Mouse (Mus musculus): ENCODE measurements at regions not wholly inside any gene's neighbourhood (a gene's known extent, or its start where the extent isn't known, plus 50 kb on each side); places are given as distances from the start of the nearest gene placed in this dataset.

DNA sequence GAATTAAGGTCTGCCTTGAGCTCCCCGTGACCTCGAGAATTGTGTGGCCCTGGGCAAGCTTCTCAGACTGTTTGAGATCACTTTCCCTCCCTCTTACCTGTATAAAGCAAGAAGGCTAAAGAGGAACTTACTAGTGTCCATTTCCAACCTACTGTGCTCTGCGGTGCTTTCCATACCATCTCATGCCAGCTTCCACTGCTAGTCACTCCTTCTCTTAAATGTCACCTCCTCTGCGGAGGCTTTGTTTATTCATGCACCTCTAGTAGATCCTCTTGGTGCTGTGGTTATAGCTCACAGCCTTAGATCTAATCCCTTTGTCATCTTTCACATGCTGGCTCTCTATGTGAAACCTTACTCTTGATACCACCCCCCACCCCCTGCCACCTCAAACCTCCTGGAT is 2310.3 kb upstream of the Lrrc6 start:
- no peak for DNase-seq

DNA sequence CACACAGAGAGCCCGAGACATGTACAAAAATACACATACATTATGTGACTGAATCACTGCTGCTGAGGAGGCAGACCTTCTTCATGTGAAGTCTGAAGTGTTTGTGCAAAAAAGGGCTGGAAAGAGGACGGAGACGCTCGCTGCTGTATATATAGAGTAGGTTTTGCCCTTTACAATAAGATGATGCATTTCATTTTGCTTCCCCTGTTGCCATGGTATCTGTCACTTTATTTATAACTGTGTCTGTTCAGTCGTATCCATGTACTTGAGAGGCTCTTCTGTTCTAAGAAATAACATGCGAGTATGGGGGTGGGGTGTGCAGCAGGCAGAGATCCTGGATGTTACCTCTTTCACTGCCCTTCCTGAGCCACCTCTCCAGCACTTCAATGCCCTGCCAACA is 2309.9 kb upstream of the Lrrc6 start:
- DNase-seq: peak; percentile 46

- DNase-seq: no peak
These were observed 2307.5 kb upstream of the Lrrc6 start for GRCm38 (mm10) chr15:68808175-68808574.

DNA sequence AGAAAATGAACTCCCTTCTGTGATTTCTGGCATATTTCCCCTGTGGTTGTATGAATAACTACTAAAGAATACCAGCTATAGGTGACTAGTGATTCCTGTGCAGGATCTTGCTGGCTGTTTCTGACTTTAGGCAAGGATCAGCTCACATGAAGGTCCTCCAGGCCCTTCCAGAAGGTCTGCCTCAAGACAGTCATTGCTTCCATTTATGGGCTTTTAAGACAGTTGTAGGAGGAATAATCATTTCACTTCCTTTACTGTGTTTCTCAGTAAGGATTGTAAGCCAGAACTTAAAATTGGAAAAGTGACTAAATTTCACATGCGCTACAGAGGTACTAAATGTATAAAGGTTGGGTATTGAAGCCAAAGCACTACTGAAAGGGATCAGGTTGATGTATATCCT is 2303.5 kb upstream of the Lrrc6 start:
- no peak for DNase-seq

DNA sequence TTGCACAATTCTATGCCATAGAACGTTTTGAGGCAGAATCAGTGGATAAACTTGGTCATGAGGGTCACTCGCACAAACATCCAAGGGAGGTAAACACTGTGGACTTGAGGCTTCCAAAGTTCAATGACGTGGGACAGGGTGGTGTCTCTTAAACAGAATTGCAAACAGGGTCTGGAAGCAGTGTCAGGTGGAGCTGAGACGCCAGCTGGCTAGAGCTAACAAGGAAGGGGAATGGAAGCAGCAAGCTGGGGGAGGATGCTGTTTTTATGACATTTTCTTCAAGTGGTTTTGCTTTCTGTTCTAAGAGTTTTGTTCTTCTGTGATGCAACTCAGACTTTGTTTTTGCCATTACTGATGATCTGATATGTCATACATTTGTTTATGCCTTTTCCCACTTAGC is 2301.1 kb upstream of the Lrrc6 start:
- no peak for DNase-seq

DNA sequence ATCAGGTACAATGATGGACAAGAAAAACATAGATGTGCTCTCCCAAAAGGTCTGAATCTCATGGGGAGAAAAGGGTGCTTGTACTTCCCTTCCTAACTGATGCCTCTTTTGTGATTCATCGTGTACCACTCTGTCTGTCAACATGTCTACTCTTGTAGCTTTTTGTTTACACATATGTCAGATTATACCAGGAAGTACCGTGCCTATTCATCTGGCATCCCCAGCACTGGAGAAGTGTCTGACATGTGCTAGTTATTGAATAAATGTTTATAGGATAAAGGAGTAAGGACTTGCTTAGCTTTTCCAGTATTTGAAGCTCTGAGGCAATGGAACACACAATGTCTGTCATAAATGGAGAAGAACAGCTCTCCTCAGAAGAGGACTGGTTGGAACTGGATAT is 2296.7 kb upstream of the Lrrc6 start:
- no peak for DNase-seq

DNA sequence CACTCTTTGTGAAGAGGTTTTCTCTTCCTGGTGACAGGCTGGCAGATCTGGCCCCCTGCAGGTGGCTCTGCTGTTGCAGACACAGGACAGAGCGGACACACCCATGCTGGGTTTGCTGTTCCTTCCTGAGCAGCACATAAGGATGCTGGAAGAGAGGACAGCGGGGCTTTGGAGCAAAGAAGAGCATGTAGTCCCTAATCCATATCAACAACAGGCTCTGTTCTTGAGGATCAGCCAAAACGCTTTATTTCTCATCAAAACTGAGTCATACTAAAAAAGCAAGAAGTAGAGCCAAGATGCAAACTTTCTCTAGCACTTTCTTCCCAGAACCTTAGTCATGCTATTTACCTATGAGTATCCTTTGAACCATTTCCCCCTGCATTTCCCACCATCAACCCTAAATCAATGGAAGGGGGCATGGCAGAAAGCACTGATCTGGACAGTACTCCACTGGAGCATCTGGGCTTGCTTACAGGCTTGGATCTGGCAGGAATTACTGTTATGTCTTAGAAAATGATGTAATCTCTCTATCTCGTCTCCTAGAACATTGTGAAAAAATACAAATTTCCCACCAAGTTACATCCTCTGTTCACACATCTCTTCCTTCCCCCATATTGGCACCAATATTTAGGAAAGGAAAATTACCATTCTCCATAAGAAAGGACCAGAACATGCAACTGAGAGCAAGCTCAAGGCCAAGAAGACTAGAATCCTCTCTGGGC is 2294.7 kb upstream of the Lrrc6 start:
- no peak for DNase-seq

- no peak for DNase-seq
These were observed 2259.2 kb upstream of the Lrrc6 start for GRCm38 (mm10) chr15:68759948-68760347.

GRCm38 (mm10) chr15:68755255-68755654 is 2254.5 kb upstream of the Lrrc6 start:
- DNase-seq: no peak

DNA sequence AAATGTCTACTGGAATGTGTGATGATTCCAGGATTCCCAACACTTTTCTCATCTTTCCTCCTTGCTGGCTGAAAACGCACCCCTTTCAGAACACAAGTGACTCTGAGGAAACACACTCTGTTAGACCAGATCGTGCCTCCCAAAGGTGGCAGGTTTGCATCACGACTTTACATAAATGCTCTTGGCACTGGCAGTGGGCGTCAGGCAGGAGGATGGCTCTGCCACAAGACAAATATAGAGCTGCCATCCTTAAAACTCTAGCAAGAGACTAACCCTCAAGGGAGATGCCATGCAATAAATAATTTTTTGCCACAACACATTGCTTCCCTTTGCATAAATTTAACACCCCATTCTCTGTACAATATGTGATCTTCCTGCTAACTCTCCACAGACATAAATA is 2254.1 kb upstream of the Lrrc6 start:
- peak; percentile 15 for DNase-seq

DNA sequence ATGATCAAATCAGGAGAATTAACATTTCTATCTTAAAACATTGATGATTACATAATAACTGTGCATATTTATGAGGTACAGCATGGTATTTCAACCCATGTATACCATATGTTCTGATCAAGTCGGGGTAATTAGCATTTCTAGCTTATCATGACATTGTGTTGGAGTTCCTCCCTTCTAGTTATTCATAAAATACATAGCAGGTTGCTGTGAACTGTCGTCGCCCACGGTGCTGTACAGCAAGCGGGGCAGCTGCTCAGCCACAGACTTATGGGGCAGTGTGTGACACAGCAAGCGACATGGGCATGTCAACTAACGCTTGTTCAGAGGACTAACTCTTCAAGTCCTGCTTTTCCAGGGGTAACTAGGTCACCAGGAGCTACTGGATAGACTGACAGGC is 2238.6 kb upstream of the Lrrc6 start:
- DNase-seq: no peak

DNA sequence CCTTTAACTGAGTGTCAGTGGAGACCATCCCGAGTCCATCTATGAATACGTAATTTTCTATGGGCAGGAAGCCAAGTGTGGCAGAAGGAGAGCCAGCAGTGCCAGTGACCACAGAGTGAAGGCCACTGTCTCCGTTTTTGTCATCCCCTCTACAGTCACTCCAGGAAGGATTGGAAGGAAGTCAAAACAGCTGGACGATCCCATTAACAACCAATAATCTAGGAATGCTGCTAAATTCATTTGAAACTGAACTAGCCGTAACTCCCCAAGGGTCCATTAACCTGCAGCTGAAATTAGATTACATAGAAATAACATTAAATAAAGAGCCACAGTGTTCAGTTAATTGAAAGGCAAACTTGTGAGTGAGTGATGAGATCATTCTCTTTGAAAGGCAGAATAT is 2220.5 kb upstream of the Lrrc6 start:
- DNase-seq: no peak

GRCm38 (mm10) chr15:68719486-68719885 is 2218.8 kb upstream of the Lrrc6 start:
- no peak for DNase-seq

GRCm38 (mm10) chr15:68714337-68714736 is 2213.6 kb upstream of the Lrrc6 start:
- DNase-seq: peak; percentile 27

DNA sequence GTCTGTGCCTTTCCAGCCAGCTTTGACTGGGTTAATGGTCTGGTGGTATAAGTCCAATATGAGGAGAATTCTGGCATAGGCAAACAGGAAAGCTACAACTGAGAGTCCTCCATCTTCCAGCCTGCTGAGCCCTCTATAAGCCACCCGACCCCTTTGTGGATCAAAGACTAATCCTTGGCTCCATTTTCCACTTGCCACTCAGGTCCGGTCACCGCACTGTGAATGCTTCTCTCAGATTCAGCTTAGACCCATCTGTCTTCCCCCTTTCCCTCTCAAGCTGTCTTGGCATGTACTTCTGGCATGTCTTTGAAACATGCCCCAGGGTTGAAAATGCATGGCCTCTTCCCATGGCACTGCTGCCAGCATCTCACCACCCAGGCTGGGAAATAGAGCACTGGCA is 2206.6 kb upstream of the Lrrc6 start:
- no peak for DNase-seq

GRCm38 (mm10) chr15:68695041-68695650 is 2194.4 kb upstream of the Lrrc6 start:
- no peak for DNase-seq

- DNase-seq: no peak
These were observed 2166.8 kb upstream of the Lrrc6 start for GRCm38 (mm10) chr15:68667462-68667861.

DNA sequence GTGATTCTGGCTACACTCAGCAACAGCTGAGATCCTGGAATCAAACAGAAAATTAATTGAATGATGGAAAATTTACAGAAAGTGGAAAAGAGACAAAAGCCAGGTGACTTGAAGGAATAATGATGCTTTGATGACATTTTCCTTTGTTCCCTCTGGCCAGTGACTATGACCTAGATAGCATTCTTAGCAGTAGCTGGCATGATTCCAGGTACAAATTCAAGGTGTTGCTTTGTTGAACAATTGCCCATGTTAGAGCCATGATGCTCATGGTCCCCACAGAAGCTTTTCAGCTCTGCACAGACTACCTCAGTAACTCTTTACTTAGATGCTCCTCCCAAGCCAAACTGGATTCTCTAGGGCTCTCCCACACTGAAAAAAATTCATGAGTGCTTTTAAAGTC is 2164.6 kb upstream of the Lrrc6 start:
- DNase-seq: no peak

- no peak for DNase-seq
These were observed 2156.0 kb upstream of the Lrrc6 start for GRCm38 (mm10) chr15:68656722-68657121.

DNA sequence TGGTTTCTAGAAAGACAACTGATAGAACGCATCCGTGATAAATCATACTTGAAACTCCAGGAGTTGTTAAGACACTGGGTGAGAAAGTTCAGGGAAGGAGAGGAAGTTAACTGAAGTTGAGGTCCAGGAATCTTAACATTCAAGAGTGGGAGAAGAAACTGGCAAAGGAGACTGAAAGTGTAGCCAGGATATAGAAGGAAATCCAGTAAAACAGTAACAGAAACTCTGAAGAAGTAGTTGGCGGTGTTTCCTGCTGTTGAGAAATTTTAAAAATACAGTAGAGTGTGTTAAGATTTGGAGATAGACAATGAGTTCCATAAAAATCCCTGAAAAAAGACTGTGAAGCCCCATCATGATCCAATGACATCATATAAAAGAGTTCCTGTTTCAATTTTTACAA is 2154.3 kb upstream of the Lrrc6 start:
- DNase-seq: no peak

DNA sequence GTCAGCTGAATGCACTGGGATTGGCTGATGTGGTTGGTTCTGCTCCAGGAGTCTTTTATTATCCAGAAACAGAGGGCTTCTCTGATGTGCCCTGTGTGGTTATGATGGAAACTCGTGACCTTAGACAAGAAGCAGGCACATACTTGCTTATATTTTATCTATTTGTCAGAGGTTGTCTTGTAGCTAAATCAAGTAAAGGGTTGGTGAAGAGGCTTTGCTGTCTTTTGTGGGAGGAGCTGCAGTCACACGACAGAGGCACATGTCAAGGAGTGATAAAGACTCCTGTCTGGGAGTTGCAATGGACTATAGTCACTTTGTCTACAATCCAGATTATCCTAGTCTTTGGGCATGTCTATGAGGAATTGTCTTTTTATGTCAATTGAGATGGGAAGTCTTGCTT is 2149.9 kb upstream of the Lrrc6 start:
- no peak for DNase-seq

- DNase-seq: no peak
These were observed 2149.3 kb upstream of the Lrrc6 start for GRCm38 (mm10) chr15:68650033-68650432.

- DNase-seq: no peak
These were observed 2146.2 kb upstream of the Lrrc6 start for GRCm38 (mm10) chr15:68646865-68647264.

GRCm38 (mm10) chr15:68644862-68645261 is 2144.2 kb upstream of the Lrrc6 start:
- DNase-seq: no peak

- no peak for DNase-seq
These were observed 2134.9 kb upstream of the Lrrc6 start for GRCm38 (mm10) chr15:68635633-68636032.

All from right cerebral cortex, postnatal 4 days (tissue).